Mouse (Mus musculus) induced T-regulatory cell, adult 2 months (primary cell): ENCODE results near the gene Galnt6.
"Not testable (repeated sequence)": the region's sequence is repeated elsewhere in the genome, so short reads cannot be mapped to it uniquely, and the experiment has no call there.

Experiments used
- DNase-seq: peaks from one replicate; pipeline ENCODE4 v3.0.0-alpha.2; 2012; ENCODE audit warnings: low read depth

Galnt6 gene

GRCm38 (mm10) chr15:100729281-100729985 lies at the start of gene Galnt6:
Gene Galnt6 (minus strand): TSS chr15:100729376.
- DNase-seq: peak; percentile 91

GRCm38 (mm10) chr15:100777020-100778016 lies 48.1 kb upstream of the Galnt6 start:
- no peak for DNase-seq

- DNase-seq: no peak
Measured at GRCm38 (mm10) chr15:100776424-100776823, 47.2 kb upstream of the Galnt6 start.

- DNase-seq: no peak
Measured at GRCm38 (mm10) chr15:100775189-100776166, 46.3 kb upstream of the Galnt6 start.

GRCm38 (mm10) chr15:100773859-100774258 lies 44.7 kb upstream of the Galnt6 start:
- not testable (repeated sequence) for DNase-seq

GRCm38 (mm10) chr15:100772685-100773084 lies 43.5 kb upstream of the Galnt6 start:
- peak; percentile 27 for DNase-seq

GRCm38 (mm10) chr15:100770338-100770737 lies 41.2 kb upstream of the Galnt6 start:
- DNase-seq: no peak

GRCm38 (mm10) chr15:100769023-100769422 lies 39.8 kb upstream of the Galnt6 start:
- DNase-seq: not testable (repeated sequence)

- DNase-seq: no peak
Measured at GRCm38 (mm10) chr15:100767851-100768250, 38.7 kb upstream of the Galnt6 start.

- no peak for DNase-seq
Measured at GRCm38 (mm10) chr15:100766826-100767225, 37.6 kb upstream of the Galnt6 start.

- DNase-seq: no peak
Measured at GRCm38 (mm10) chr15:100764163-100764951, 35.2 kb upstream of the Galnt6 start.

GRCm38 (mm10) chr15:100762649-100763048 lies 33.5 kb upstream of the Galnt6 start:
- DNase-seq: no peak

GRCm38 (mm10) chr15:100761419-100762185 lies 32.4 kb upstream of the Galnt6 start, which contains the start of gene Slc4a8:
Gene Slc4a8 (plus strand): TSS chr15:100761747.
- DNase-seq: peak; percentile 94

GRCm38 (mm10) chr15:100761036-100761418 lies 31.9 kb upstream of the Galnt6 start:
- no peak for DNase-seq

GRCm38 (mm10) chr15:100759286-100759685 lies 30.1 kb upstream of the Galnt6 start:
- DNase-seq: no peak

GRCm38 (mm10) chr15:100757527-100757978 lies 28.4 kb upstream of the Galnt6 start:
- DNase-seq: peak; percentile 93

GRCm38 (mm10) chr15:100755881-100756624 lies 26.9 kb upstream of the Galnt6 start:
- DNase-seq: no peak

GRCm38 (mm10) chr15:100755498-100755859 lies 26.3 kb upstream of the Galnt6 start:
- no peak for DNase-seq
